Mouse (Mus musculus) Muller cell, postnatal 12 days (primary cell): ENCODE measurements around the gene Vmn1r37.
"Not testable (repeated sequence)": the region's sequence is repeated elsewhere in the genome, so short reads cannot be mapped to it uniquely, and the experiment has no call there.

Experiments used
- DNase-seq: peaks from one replicate; pipeline ENCODE4 v3.0.0-alpha.2; 2015; ENCODE audit errors: inconsistent ontology term

The Vmn1r37 gene

GRCm38 (mm10) chr6:66729082-66729481, at the start of gene Vmn1r37:
TSS of gene Vmn1r37 (plus strand) at chr6:66729382.
- DNase-seq = not testable (repeated sequence)

GRCm38 (mm10) chr6:66685806-66686205, 43.4 kb upstream of the Vmn1r37 start, which contains the start of gene Vmn1r35:
TSS of gene Vmn1r35 (minus strand) at chr6:66685906.
- no peak for DNase-seq

GRCm38 (mm10) chr6:66708901-66709300, 20.3 kb upstream of the Vmn1r37 start:
- no peak for DNase-seq

- DNase-seq = no peak
These were observed 15.3 kb upstream of the Vmn1r37 start for GRCm38 (mm10) chr6:66713854-66714253.

- DNase-seq = not testable (repeated sequence)
These were observed 10.1 kb upstream of the Vmn1r37 start, which contains the start of gene Vmn1r36 for GRCm38 (mm10) chr6:66719068-66719467. TSS of gene Vmn1r36 (minus strand) at chr6:66719168.

- DNase-seq = not testable (repeated sequence)
These were observed 53.3 kb downstream of the Vmn1r37 start, which contains the start of gene Vmn1r38 for GRCm38 (mm10) chr6:66782527-66782926. TSS of gene Vmn1r38 (minus strand) at chr6:66782627.
